Mouse (Mus musculus): ENCODE data around the gene Ern1.
"Not testable (repeated sequence)": the region's sequence is repeated elsewhere in the genome, so short reads cannot be mapped to it uniquely, and the experiment has no call there.

The Ern1 gene

DNA sequence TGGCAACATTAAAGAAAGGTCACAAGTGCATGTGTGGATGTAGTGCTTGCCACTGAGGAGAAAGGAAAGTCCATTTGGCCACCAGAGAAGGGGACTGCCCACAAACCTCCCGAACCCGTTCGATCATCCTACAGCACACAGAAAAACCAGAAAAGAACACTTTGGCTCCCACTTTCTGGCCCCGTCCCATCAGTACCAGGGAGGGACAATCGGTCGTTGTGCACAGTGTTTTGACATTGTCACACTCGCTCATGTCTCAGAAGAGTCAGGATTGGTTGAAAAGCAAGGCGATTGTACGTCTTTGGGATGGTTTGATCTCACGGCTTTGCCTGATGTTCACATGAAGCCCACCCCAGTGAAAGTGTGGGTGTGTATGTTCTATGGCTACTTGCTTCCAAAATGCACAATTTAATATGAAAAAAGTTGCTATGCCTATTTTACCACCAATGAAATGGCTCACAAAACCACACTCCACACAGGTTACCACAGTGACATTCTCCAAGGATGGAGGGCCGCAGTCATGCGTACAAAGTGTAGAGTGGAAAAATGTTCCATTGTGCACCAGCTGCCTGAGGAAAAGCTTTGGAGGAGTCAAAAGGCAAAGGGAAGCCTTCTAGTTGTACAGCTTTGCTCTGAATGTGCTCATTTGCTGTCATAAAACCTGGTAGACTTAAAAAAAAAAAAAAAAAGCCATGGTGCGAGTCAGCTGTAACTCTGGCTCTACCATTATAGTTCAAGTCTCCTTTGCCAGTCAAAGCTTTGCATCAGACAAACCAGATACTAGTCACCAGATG lies 15.2 kb upstream of the Ern1 start:
- peak; percentile 19 for DNase-seq (ENCODE audit: inconsistent ontology term)

DNA sequence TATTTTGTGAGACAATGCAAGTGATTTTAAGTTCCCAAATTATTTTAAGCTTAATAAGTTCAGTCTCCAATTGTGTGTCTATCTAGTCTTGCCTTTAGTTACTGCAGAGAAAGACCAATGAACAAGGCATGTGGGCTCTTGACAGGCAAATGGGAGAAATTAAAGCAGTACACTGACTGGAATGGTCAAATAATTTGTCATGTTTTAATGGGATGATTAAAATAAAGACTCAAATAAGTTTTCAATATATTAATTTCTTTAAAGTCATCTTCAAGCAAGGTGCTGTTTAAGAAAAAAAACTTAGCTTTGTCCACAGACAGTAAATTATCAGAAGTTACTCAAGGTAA lies 14.5 kb upstream of the Ern1 start:
- no peak for DNase-seq (ENCODE audit: inconsistent ontology term)

DNA sequence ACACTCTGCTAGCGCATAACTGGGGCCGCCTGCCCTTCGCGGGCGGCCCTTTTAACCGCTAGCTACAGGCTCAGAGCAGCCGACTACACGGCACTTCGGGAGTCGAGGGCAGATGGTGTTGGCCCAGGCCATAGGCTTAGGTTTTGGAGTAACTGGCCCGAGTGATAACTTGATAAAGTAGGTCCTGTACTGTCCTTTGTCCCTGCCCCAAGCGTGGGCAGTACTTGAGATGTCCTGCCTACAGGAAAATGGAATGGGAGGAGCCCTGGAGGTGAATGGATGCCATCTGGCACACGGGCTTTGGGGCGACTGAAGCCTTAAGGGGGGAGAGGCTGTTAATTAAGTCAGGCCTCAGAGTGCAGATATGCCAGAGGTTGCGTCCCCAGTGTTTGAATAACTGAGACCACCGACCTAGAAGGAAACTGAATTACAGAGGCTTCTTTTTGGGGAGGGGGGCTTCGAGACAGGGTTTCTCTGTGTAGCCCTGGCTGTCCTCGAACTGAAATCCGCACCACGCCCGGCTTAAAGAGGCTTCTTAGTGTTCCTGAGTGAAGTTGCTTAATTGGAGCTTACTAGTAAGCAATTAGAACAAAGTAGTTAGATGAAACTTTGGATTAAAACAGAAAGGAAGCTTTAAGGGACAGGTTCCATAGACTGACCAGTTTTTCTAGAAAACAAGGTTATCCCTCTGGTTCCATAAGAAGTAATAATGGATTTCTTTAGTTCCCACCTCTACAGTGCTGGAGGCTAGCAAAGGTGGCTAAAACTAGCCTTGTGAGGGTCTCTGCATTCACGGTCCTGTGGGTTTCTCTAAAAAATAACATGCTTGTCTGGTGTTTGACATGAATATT lies 13.9 kb upstream of the Ern1 start:
- peak; percentile 68 for DNase-seq (ENCODE audit: inconsistent ontology term)

DNA sequence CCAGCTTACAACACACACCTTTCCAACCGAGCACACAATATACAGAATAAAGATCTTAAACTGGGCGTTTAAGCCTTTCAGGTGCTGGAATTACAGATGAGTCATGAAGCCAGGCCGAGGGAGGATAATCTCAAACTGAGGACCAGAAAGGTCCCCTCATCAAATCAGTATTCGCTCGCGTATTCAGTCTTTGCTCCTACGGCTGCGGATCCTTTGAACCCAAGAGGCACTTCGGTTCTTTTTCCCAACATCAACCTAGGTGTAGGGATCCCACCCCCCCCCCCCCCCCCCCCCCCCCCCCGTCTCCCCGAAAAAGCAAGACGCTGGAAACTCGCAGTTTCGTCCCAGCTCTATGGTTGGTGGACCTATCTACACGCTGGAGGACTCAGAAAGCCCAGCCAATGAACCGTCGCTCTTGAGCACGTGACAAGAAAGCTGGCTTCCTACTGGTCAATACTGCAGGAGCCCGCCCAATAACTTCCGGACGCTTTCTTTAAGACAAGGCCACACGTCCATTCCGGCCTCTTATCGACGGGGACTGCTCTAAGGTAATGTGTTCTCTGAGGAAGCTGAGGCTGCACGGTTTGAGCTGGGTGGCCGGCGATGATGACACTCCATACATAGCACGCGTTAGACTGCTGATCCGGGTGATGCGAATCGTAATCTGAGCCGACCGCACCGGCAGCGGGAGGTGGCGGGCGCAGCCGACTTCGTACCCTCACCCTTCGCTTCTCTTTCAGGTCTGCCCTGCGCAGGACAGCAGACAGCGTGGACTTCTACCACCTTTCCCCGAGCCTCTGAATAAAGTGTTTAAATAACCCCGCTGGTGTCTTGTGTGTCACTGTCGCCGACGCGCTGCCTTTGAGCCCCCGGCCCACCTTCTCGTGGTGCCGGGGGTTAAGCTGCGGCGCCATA lies 13.0 kb upstream of the Ern1 start:
- DNase-seq (ENCODE audit: inconsistent ontology term): peak; percentile 95

DNA sequence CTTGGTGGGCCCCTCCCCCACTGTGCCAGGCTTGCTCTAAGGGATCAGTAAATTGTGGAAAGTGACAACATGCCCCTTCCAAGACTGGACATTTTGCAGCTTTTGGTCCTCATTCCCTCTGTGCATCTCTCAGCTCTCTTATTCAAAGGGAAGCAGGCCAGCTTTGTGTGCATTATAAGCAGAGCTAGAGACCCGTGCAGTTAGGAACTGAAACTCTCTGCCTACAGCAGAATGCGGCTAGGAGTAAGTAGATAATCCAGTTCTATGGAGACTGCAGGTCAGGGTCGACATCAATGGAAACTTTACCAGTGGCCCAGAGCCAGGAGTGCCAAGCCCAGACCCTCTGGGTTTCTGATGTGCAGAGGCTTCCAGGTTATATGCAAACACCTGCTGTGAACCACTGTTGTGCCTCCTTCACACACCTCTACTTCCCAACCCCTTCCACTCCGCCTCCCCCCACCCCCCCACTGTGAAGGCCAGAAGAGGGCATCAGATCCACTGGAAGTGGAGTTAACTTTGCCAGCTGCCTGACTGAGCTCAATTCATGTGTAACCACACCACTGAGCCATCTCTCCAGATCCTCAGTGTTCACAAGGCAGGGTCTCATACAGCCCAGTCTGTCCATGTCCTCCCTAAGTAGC lies 11.2 kb upstream of the Ern1 start:
- DNase-seq (ENCODE audit: inconsistent ontology term): no peak

- no peak for DNase-seq (ENCODE audit: inconsistent ontology term)
These were observed 10.3 kb upstream of the Ern1 start for GRCm38 (mm10) chr11:106497926-106498325.

DNA sequence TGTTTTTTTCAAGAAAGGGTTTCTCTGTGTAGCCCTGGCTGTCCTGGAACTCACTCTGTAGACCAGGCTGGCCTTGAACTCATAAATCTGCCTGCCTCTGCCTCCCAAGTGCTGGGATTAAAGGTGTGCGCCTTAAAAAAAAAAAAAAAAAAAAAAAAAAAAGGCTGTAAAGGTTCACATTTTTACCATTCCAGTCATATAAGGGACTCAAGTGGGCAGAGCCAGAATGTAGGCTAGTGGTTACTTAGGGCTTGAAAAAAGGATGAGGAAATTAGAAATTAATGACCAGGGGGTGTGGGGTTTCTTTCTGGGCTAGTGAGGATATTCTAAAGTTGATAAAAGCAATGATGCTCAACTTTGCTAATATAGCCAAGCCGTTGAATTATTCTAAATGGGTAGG lies 9.4 kb upstream of the Ern1 start:
- not testable (repeated sequence) for DNase-seq (ENCODE audit: inconsistent ontology term)

GRCm38 (mm10) chr11:106492984-106493669 lies 5.5 kb upstream of the Ern1 start:
- DNase-seq (ENCODE audit: inconsistent ontology term): no peak

DNA sequence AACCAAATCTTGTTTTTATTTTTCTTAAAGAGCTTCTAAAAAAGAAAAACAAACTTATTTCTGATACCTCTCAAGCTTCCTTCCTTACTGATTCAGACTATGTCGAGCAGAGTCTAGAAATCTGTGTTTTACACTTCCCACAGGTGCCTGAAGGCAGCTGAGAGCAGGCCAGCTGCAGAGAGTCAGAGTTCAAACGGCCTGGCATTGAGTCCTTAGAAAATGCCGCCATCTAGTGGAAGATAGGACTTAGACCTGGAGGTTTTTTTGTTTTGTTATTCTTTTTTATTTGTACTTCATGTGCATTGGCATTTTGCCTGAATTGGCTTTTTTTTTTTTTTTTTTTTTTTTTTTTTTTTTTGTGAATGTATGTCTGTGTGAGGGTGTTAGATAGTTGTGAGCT lies 3.7 kb upstream of the Ern1 start:
- peak; percentile 72 for DNase-seq (ENCODE audit: inconsistent ontology term)

DNA sequence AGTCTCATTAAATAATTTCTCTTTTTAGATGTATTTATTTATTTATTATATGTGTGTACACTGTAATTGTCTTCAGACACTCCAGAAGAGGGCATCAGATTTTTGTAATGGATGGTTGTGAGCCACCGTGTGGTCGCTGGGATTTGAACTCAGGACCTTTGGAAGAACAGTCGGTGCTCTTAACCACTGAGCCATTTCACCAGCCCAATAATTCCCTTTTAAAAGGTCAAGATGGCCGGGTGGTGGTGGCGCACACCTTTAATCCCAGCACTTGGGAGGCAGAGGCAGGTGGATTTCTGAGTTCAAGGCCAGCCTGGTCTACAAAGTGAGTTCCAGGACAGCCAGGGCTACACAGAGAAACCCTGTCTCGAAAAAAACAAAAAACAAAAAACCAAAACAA lies 2.9 kb upstream of the Ern1 start:
- not testable (repeated sequence) for DNase-seq (ENCODE audit: inconsistent ontology term)

DNA sequence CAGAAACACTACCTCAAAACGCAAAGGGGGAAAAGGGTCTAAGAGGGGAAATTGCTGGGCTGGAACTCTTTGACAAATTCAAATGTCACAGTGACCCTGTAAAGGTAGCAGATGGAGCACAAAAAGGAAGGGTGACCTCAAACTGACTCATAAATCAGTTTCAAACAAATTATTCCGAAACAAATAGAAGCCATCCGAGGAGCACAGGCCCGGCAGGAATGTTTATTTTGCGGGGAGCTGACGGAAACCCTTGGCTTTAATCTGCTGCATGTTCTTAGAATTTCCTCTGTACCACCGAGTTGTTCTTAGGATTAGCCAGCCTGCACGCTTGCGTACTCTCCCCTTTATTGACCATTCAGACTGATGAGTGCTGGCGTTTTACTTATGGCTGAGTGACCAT lies 2.4 kb upstream of the Ern1 start:
- DNase-seq (ENCODE audit: inconsistent ontology term): no peak

GRCm38 (mm10) chr11:106489036-106489693 lies 1.5 kb upstream of the Ern1 start:
- peak; percentile 32 for DNase-seq (ENCODE audit: inconsistent ontology term)

DNA sequence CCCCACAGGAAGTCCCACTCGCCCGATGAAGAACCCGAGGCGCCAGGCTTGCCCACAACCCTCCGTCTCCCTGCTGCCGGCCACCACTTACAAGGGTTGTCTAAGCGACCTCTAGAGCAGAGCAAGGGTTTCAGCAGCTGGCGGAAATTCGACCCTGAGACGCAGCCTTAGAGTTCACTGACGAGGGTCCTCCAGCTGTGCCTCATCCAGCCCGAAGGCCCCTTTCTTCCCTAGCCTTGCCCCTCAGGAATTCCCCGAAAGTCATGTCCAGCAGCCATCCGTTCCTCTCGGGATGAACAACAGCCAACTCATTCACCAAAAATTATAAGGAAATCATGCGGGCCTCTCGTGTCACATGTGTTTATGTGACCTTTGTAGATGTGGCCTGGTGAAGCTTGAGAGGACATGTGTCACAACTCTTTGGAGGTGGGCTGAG lies 492 bp upstream of the Ern1 start:
- DNase-seq (ENCODE audit: inconsistent ontology term): no peak

DNA sequence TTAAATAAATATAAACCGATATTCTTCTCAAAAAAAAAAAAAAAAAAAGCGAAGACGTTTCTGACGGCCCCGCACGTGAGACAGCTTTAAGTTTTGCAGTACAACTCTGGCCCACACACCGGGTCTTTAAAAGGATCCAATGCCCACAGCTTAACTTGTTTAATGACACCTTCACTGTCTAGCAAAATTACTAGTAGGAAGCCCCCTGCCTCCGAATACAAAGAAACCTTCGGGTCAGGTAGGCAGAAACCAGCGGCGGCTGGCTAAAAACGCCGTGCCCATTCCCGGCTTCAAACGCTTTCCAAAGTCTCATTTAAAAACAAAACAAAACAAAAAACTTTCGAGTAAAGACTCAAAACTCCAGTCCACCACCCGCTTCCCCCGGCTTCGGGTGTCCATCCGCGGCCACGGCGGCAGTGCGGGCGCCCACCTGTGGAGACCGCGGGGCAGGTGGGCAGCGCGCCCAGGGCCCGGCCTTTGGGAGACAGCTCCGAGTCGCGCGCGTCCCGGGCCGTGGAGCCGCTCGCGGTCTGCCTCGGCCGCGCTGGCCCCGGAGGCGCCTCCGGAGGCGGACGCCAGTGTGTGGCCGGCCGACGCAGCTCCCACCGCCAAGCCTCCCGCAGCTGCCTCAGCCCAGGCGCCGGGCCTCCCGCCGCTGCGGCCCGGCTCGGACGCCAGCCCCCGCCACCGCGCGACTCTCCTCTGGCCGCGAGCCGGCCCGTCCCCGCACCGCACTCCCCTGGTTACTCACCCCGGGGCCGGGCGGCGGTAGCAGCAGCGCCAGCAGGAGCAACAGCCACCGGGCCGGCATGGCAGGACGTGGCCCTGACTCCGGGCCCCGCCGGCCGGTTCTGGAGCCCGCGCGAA lies 553 bp downstream of the Ern1 start:
- DNase-seq (ENCODE audit: inconsistent ontology term): no peak

GRCm38 (mm10) chr11:106486042-106486865 lies 1.4 kb downstream of the Ern1 start:
- no peak for DNase-seq (ENCODE audit: inconsistent ontology term)

DNA sequence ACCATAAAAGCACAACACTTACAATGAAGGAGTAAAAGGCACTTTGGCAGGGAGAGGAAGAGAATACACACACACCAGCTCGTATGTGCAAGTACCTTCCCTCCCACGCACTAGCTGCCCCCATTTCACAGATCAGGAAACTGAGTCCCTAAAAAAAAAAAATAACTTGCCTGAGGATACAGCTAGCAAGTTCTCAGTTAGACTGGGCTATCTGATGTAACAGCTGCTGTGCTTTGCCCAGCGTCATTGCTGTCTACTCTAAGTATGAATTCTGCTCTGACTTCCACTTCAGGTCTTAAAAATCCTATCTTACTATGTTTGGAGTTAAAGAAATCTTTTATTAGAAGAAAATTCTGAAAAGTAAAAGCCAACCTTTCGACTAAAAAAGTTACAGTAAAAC lies 2.0 kb downstream of the Ern1 start:
- DNase-seq (ENCODE audit: inconsistent ontology term): no peak

DNA sequence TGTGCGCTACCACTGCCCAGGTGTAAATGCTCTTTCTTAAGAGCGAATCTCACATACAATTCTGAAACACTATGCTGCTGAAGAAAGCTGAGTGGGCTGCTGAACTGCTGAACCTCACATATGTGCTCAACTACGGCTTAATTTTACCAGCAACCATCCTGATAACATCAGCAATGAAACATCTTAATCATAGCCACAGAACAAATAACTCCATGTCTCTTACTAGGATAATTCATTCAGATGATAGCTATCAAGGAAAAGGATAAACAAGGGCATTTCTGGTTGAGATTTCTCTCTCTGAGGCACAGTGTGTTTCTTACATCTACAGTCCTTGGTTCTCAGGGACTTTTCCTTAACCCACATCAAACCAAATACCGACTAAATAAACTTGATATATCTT lies 2.8 kb downstream of the Ern1 start:
- no peak for DNase-seq (ENCODE audit: inconsistent ontology term)

DNA sequence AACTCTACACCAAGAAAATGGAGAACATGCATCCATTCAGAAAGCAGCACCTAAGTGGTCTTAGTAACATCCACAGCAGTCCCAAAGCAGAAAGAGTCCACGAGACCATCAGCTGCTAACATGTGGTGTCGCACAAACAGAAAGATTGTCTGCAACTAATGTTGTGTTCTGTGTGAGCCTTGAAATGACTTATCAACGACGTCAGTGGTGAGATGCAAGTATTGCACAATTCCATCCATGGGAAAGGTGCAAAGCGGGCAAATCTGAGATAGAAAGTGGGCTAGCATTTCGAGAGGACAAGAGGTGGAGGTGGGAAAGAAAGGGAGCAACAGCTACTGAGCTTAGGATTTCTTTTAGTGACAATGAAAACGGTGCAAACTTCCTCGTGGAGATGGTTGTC lies 4.8 kb downstream of the Ern1 start:
- DNase-seq (ENCODE audit: inconsistent ontology term): no peak

- no peak for DNase-seq (ENCODE audit: inconsistent ontology term)
These were observed 6.0 kb downstream of the Ern1 start for GRCm38 (mm10) chr11:106481651-106482050.
